Mouse (Mus musculus) frontal cortex, adult 2 months (tissue): Measurements from ENCODE around the gene Mphosph6. TPM values are rescaled to one million over a fixed set of nuclear protein-coding genes. Genes with fewer than 3 reads are reported as not detected.

Experiments used
- DNase-seq, 2 experiments: peaks; one replicate each; pipeline ENCODE4 v3.0.0; 2022; ENCODE audit warnings: low spot score in 1 of 2; ENCODE audit errors: extremely low spot score in 1 of 2
- polyA plus RNA-seq: library from polyadenylated mRNA; depleted of rRNA; stranded (reverse); fragments of >200 nt; gene quantifications from 2 replicates; pipeline ENCODE4 v1.2.3, GENCODE M21; 2012; rRNA removed

The Mphosph6 gene
- 23.9 and 27.1 TPM in 2 replicates for polyA plus RNA-seq

DNA sequence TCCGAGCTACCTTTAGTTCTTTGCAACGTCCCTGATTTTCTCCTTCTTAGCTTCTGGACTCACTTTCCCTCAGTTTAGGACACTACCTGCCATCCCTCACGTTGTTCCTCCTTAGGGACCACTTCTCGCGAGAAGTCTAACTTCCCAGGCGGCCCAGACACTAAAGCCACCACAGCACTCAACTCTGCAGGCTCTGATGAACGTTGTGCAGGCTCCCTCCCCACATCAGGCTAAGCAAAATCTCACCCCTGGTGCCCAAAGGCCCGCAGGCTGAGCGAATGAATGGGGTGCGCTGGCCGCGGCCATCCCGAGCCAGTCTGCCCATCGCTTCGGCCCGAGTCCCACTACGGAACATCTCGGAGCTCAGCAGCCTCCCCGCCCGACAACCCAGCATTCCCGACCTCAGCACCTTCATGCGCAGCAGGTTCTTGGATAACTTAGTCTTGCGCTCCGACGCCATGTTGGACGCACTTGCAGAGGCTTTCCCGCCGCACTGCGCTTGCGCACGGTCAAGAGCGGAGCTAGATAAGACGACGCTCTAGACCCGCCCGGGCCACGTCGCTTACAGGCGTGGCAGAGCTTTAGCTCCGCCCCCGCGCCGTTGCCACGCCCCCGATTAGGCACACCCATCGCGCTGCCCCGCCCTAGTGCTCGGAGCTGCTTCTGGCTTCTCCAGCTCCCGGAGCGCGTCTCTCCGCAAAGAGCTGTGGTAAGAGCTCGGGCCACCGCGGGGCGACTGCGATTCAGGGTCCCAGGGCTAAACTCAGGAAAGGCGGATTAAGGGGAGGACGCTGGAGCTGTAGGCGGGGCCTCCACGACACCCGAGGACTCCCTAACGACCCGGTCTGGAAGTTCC lies at the start of gene Mphosph6:
Mphosph6 (minus strand) TSS at position 501 of the 856 bp plus-strand sequence.
- peak; percentile 92 to 98 for DNase-seq

DNA sequence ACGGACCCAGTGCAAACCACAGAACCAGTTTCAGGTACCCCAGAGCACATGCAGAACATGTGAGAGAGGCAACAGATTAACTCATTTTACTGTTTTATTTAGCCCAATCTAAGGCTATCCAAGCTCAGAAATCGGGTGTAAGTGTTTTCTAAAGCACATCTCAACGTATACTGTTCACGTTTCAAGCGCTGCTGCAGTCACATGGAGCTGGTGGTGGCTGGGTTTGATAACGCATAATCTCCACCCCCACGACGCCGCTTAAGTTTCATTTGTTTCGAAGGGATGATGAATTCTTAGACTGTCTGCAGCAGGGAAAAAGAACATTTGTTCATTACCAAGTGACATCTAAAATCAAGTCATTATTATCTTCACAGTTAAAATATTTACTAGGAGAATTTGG lies 48.7 kb upstream of the Mphosph6 start:
- DNase-seq: no peak

DNA sequence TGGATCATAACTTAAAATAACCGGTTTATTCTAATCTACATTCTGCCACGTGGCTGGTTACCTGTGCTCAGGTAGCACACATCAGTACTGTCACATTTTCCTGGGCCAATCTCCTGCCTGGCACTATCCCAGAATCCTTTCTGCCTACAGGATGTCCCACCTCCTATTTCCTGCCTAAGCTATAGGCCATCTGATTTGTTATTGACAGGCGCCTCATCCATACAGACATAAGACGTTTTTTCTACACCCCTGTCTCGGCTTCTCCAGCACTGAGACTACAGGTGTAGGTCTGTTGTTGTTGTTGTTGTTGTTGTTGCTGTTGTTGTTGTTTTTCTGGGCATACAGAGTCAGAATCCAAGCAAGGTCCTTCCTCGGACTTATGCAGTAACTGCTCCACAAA lies 46.1 kb upstream of the Mphosph6 start:
- DNase-seq: no peak

- DNase-seq: no peak
These were observed 42.0 kb upstream of the Mphosph6 start for GRCm38 (mm10) chr8:117843694-117844093.

GRCm38 (mm10) chr8:117813524-117813923 lies 11.8 kb upstream of the Mphosph6 start:
- DNase-seq: no peak

DNA sequence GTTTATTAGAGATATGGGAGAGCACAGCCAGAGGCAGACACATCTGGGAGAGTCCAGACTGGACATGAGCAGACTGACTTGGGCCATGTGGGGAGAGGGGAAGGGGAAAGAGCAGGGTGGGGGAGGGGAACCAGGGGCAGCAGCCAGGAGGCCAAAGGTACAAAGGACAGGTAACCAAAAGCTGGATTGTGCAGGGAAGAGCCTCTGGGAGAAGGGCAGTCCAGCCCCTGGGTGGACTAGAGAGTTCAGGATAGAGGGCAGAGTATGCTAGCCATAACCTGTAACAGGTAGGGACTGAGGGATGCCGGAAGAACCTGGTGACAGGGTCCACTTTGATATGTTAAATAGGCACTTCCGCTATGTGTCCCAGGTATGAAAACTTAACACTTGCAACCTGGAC lies 8.9 kb upstream of the Mphosph6 start:
- no peak for DNase-seq

GRCm38 (mm10) chr8:117805419-117805818 lies 3.7 kb upstream of the Mphosph6 start:
- DNase-seq: no peak

- no peak for DNase-seq
These were observed 551 bp upstream of the Mphosph6 start for GRCm38 (mm10) chr8:117802299-117802689.

- DNase-seq: no peak
These were observed 3.7 kb downstream of the Mphosph6 start for GRCm38 (mm10) chr8:117798066-117798465.

- no peak for DNase-seq
These were observed 5.3 kb downstream of the Mphosph6 start for GRCm38 (mm10) chr8:117796464-117796863.

DNA sequence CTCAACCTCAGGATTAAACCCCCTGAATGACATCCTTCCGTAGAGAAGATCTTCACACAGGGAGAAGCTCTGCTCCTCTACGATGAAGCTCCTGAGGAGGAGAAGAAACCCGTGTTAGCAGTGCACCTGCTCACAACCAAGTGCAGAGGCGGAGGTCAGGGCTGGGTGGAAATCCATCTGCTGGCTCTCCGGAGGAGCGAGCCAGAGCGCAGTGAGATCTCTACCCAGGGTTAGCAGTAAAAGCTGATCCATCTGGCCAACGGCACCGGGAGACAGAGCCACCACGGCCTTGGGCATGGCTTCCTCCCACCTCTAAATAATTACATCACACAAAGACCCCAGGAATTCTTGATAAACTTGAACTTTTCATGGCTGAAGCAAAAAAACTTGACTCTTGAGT lies 7.2 kb downstream of the Mphosph6 start:
- no peak for DNase-seq

GRCm38 (mm10) chr8:117792616-117793144 lies 9.1 kb downstream of the Mphosph6 start:
- DNase-seq: no peak

DNA sequence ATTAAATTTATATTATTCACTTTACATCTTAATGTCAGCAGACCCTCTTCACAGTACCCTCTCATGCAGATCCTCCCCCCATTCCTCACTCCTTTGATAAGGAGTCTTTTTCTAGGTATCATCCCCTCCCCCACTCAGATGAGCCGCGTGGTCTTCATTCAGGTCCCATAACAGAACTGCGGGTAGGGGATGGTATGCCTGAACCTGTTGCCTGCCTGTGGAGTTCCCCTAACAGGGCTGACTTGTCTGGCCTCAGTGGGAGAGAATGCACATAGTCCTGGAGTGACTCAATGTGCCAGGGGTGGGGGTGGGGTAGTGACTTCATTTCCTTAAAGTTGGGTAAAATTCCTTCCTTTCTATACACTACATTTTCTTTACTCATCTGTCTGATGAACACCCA lies 15.3 kb downstream of the Mphosph6 start:
- DNase-seq: no peak

DNA sequence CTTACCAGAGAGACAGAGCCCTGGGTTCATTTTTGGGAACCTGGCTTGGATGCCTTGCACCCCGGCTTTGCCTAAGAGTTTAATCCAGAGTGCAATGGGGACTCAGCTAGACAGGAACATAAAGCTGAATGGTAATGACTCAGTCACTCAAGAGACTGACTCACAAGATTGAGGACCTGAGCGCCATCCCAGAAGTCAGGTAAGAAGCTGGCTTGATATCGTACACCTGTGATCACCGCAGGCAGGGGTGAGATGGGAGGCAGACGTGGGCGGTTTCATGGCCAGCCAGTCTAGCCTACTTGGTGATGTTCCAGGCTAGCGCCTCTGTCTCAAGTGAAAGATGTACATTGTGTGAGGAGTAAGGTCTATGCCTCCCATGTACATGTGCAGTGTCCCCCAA lies 18.7 kb downstream of the Mphosph6 start:
- no peak for DNase-seq

- no peak for DNase-seq
These were observed 20.2 kb downstream of the Mphosph6 start for GRCm38 (mm10) chr8:117781375-117782129.

GRCm38 (mm10) chr8:117779344-117779743 lies 22.4 kb downstream of the Mphosph6 start:
- no peak for DNase-seq

DNA sequence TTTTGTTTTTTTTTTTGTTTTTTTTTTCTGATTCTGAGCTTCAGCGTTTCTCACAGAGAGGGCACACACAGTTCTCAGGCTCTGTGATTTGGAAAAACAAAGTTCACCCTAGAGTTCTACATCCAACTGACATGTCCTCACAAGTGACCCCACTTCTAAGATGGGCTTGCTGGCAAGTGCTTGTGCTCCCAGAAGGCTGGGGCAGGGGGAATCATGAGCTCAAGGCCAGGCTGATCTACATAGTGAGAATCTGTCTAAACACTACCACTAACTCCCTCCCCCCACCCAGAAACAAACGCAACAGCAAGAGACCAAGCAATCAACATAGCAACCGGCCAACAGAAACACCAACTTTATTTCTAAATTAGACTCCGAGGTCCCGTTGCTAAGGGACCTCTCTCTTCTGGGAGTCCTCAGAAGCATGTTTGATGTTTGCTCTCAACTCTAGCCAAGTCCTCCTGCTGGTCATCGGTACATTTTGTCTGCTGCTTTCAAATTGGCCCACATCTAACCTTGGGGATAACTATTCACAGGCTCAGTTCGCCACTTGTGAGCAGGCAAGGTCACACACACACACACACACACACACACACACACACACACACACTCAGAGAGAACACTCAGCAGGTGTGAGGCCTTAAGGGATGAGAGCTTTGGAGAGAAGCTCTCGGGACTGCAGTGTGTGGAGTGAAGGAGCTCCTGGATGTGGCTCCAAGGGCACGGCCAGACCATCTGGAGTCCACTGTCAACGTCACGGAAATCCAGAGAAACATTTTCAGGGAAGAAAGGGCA lies 23.0 kb downstream of the Mphosph6 start:
- no peak for DNase-seq

DNA sequence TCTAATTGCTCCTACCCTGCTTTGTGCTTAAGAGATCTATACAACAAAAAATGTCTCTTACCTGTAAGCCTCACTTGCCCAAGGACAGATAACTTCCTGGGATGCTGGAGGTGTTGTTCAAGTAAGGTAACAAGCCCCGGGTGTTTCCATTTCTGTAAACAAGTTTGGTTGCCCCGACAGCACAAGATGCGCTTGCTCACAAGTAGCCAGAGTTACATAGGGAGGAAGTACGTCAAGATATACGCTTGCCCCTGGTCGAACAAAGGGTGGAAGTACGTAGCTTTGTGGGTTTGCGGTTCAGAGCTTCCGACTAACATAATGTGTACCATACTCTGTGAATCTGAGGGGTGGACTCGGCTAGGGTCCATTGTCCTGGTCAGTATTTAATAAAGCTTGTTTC lies 25.7 kb downstream of the Mphosph6 start:
- no peak for DNase-seq

- DNase-seq: no peak
These were observed 26.1 kb downstream of the Mphosph6 start for GRCm38 (mm10) chr8:117775626-117776025.

DNA sequence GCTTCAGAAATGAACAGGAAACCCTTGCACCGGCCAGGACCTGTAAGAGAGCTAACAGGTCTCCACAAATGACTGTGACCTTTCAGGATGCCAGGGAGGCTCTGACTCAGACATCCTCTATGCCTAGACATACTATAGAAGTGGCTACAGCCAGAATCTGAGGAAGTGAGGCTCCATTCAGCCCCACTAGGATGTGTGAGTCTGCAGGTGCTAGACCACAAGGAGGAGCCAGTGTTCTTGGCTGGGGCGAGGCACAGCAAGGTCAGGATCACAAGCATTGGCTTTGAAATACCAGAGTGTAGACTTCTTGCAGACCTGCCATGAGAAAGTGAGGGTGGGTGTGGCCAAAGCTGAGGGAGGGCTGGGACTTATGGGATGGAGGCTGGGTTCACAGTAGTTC lies 29.1 kb downstream of the Mphosph6 start:
- DNase-seq: no peak

DNA sequence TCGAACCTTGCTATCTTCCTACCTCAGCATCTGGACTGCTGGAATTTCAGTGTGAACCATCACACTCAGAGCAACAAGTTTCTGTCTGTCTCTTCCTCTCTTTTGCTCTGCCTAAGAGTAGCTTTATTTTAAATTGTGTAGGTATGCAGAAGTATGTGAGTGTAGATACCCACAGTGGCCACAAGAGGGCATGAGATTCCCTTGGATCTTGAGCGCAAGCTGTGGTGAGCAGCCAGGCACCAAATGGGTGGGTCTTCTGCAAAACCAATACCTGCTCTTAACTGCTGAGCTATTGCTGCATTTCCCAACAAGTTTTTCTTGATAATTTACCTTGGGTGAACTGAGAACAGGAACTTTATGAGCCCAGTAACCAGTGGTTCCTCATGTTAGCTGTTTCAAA lies 29.6 kb downstream of the Mphosph6 start:
- DNase-seq: peak in 1 of 2 experiments; percentile 44
